Comparison of ENCODE assay signal across 17 mouse cellular contexts in genomic region chr15:81284121-81284734, GRCm38 (mm10). TPM values are rescaled to one million over a fixed set of nuclear protein-coding genes. Genes with fewer than 3 reads are reported as not detected.
DNase-seq lines count a peak whose midpoint lies in the region; ATAC-seq and TF ChIP-seq lines count a peak whose summit lies in the region.
"Had no signal": no experiment of that assay in that cellular context is flagged by ENCODE, and none has a peak within 500 bp of the region (broad histone marks: within the 10 kb centered on the region; RNA-seq: fewer than 3 reads in every experiment).

No protein-coding gene starts in this region.

- H3K27ac ChIP-seq in gastrocnemius, adult 2 months: no peak overlapping the region
- H3K27ac ChIP-seq in left cerebral cortex, adult 2 months: no peak overlapping the region
- H3K27ac ChIP-seq in midbrain, embryonic 11.5 days (ENCODE audit: low read depth, low read length): no peak overlapping the region
- H3K27ac ChIP-seq in midbrain, embryonic 16.5 days (ENCODE audit: low read length): no peak overlapping the region
- no peak overlapping the region for H3K27ac ChIP-seq in stomach, postnatal 0 days (replicated peaks)
- H3K27ac ChIP-seq: embryonic facial prominence, embryonic 13.5 days; midbrain, embryonic 15.5 days had no signal

- no peak for DNase-seq in gastrocnemius, adult 2 months
- DNase-seq in gastrocnemius, postnatal 10 days: no peak
- no peak for DNase-seq in left cerebral cortex, adult 2 months (ENCODE audit: extremely low spot score in 1 of 2, low spot score in 2 of 2)
- no peak for DNase-seq in left cerebral cortex, adult 9 months (ENCODE audit: low spot score in 2 of 2)
- peak; percentile 73 for DNase-seq in midbrain, embryonic 11.5 days (ENCODE audit: low spot score, missing footprints)
- DNase-seq in stomach, postnatal 0 days (ENCODE audit: low spot score): no peak
- DNase-seq in right cerebral cortex, adult 2 months (ENCODE audit: low spot score in 2 of 2): no peak
- DNase-seq: cerebellum, adult 9-10 months; gastrocnemius, postnatal 14 days; spleen, adult 18-20 months; thymus, adult 2 months had no signal

- no peaks in the 10 kb centered on the region for H3K27me3 ChIP-seq in midbrain, embryonic 11.5 days (ENCODE audit: control insufficient read depth, insufficient read depth, low read length)
- H3K27me3 ChIP-seq in midbrain, embryonic 16.5 days (ENCODE audit: control insufficient read depth, insufficient read depth, low read depth, low read length): no peaks in the 10 kb centered on the region
- H3K27me3 ChIP-seq in stomach, postnatal 0 days (ENCODE audit: control insufficient read depth, insufficient read depth, low read length): no peaks in the 10 kb centered on the region
- H3K27me3 ChIP-seq: embryonic facial prominence, embryonic 13.5 days; heart, embryonic 12.5 days; midbrain, embryonic 15.5 days had no signal

- no peak for ATAC-seq in midbrain, embryonic 11.5 days (ENCODE audit: low FRiP score)
- no peak for ATAC-seq in midbrain, embryonic 16.5 days
- ATAC-seq in stomach, postnatal 0 days (ENCODE audit: low FRiP score, low TSS enrichment): no peak
- ATAC-seq: hindbrain, embryonic 16.5 days; midbrain, embryonic 15.5 days had no signal

- no peaks in the 10 kb centered on the region for H3K36me3 ChIP-seq in midbrain, embryonic 11.5 days (ENCODE audit: control insufficient read depth, insufficient read depth, low read length)
- H3K36me3 ChIP-seq in midbrain, embryonic 16.5 days (ENCODE audit: control insufficient read depth, insufficient read depth, low read length): no peaks in the 10 kb centered on the region
- no peaks in the 10 kb centered on the region for H3K36me3 ChIP-seq in stomach, postnatal 0 days (ENCODE audit: control insufficient read depth, insufficient read depth, low read length)
- H3K36me3 ChIP-seq: embryonic facial prominence, embryonic 13.5 days; heart, embryonic 12.5 days; midbrain, embryonic 15.5 days had no signal

- peak; percentile 42 for TF ChIP-seq CTCF in gastrocnemius, adult 2 months (IDR thresholded peaks at IDR 0.05)
- peak; percentile 20 for TF ChIP-seq CTCF in left cerebral cortex, adult 2 months (IDR thresholded peaks at IDR 0.05)
- TF ChIP-seq CTCF in stomach, postnatal 0 days (IDR thresholded peaks at IDR 0.05; ENCODE audit: low read depth): peak; percentile 39; the same call in 1 of the 2 replicates

- no peak overlapping the region for H3K4me2 ChIP-seq in midbrain, embryonic 11.5 days
- no peak overlapping the region for H3K4me2 ChIP-seq in midbrain, embryonic 16.5 days (ENCODE audit: low read length)
- H3K4me2 ChIP-seq in stomach, postnatal 0 days (replicated peaks; ENCODE audit: low read depth): no peak overlapping the region
- H3K4me2 ChIP-seq: embryonic facial prominence, embryonic 13.5 days; heart, embryonic 12.5 days; midbrain, embryonic 15.5 days had no signal

- H3K4me3 ChIP-seq in gastrocnemius, adult 2 months: no peak overlapping the region
- no peak overlapping the region for H3K4me3 ChIP-seq in left cerebral cortex, adult 2 months
- H3K4me3 ChIP-seq in midbrain, embryonic 11.5 days (ENCODE audit: low read depth, low read length): no peak overlapping the region
- H3K4me3 ChIP-seq in midbrain, embryonic 16.5 days (ENCODE audit: low read depth, low read length): no peak overlapping the region
- H3K4me3 ChIP-seq in stomach, postnatal 0 days (ENCODE audit: low read depth, low read length): no peak overlapping the region
- H3K4me3 ChIP-seq: embryonic facial prominence, embryonic 13.5 days; heart, embryonic 12.5 days; midbrain, embryonic 15.5 days had no signal

- H3K9ac ChIP-seq in midbrain, embryonic 11.5 days (ENCODE audit: low read length): no peak overlapping the region
- no peak overlapping the region for H3K9ac ChIP-seq in midbrain, embryonic 16.5 days (ENCODE audit: low read depth, low read length)
- no peak overlapping the region for H3K9ac ChIP-seq in stomach, postnatal 0 days (ENCODE audit: low read length)
- H3K9ac ChIP-seq: embryonic facial prominence, embryonic 13.5 days; heart, embryonic 12.5 days; midbrain, embryonic 15.5 days had no signal

- H3K4me1 ChIP-seq in midbrain, embryonic 11.5 days (ENCODE audit: control insufficient read depth, insufficient read depth, low read length): no peaks in the 10 kb centered on the region
- H3K4me1 ChIP-seq in midbrain, embryonic 16.5 days (ENCODE audit: control insufficient read depth, insufficient read depth, low read length): no peaks in the 10 kb centered on the region
- H3K4me1 ChIP-seq in stomach, postnatal 0 days (replicated peaks; ENCODE audit: control insufficient read depth, insufficient read depth): no peaks in the 10 kb centered on the region
- H3K4me1 ChIP-seq: embryonic facial prominence, embryonic 13.5 days; heart, embryonic 12.5 days; midbrain, embryonic 15.5 days had no signal

- H3K9me3 ChIP-seq in midbrain, embryonic 11.5 days (ENCODE audit: control insufficient read depth, low read length): no peaks in the 10 kb centered on the region
- H3K9me3 ChIP-seq in midbrain, embryonic 16.5 days (replicated peaks; ENCODE audit: control insufficient read depth, low read length, poor library complexity, severe bottlenecking): no peaks in the 10 kb centered on the region
- no peaks in the 10 kb centered on the region for H3K9me3 ChIP-seq in stomach, postnatal 0 days (ENCODE audit: control insufficient read depth, low read length)
- H3K9me3 ChIP-seq: embryonic facial prominence, embryonic 13.5 days; heart, embryonic 12.5 days; midbrain, embryonic 15.5 days had no signal

- no peak for TF ChIP-seq EP300 in stomach, postnatal 0 days (optimal IDR thresholded peaks at IDR 0.05)

- WGBS in midbrain, embryonic 11.5 days: 82% methylated on average over 9 of the region's 9 CpGs
- WGBS in midbrain, embryonic 16.5 days: 80% methylated on average over 9 of the region's 9 CpGs
- WGBS in stomach, postnatal 0 days: 71% methylated on average over 9 of the region's 9 CpGs

- intact Hi-C loops in gastrocnemius, adult 2 months (cut with DNase I): no loop called here
- intact Hi-C loops in left cerebral cortex, adult 2 months (cut with DNase I): no loop called here

RNA-seq across cellular contexts. Expression of gene Mchr1, which starts 48.9 kb away (rescaled TPM):
- total RNA-seq in gastrocnemius, adult 2 months (2021): 1 to 10 TPM; 3.2 to 5.5 TPM
- 1 to 10 TPM; 1.9 TPM for total RNA-seq in gastrocnemius, postnatal 10 days (2021)
- 10 to 100 TPM; 23.6 to 27.5 TPM for total RNA-seq in left cerebral cortex, adult 2 months (2021)
- 0.44 and 0.74 TPM in 2 replicates for polyA plus RNA-seq in midbrain, embryonic 11.5 days (2014; fragmentation: Nextera tagmentation; extraction: Ambion mirVana)
- 6.7 and 8.7 TPM in 2 replicates for polyA plus RNA-seq in midbrain, embryonic 16.5 days (2015; fragmentation: Nextera tagmentation; extraction: Ambion mirVana)
- 3.0 and 4.9 TPM in 2 replicates for polyA plus RNA-seq in stomach, postnatal 0 days (2015; fragmentation: Nextera tagmentation; extraction: Ambion mirVana)
- total RNA-seq: heart, postnatal 25 days had no signal
- polyA plus RNA-seq: heart, embryonic 12.5 days had no signal
